Mouse (Mus musculus) liver, embryonic 11.5 days (tissue): Measurements from ENCODE around the gene Mamdc2. TPM values are rescaled to one million over a fixed set of nuclear protein-coding genes. Genes with fewer than 3 reads are reported as not detected.

ENCODE experiments used
- polyA plus RNA-seq: library from polyadenylated mRNA; unstranded; fragments of >200 nt; fragmentation: Nextera tagmentation; extraction: Ambion mirVana; gene quantifications from 2 replicates; pipeline ENCODE4 v1.2.1, GENCODE M21; 2014

The Mamdc2 gene
- polyA plus RNA-seq, 1 experiment from 2014 or later, result 0.29 TPM

Other genes with a start within 250 kb of the Mamdc2 start
- 32.4 and 33.9 TPM in 2 replicates for gene Smc5, start 174.5 kb downstream of the Mamdc2 start, polyA plus RNA-seq
- not detected in 2 replicates for gene 1700028P14Rik, start 204.4 kb upstream of the Mamdc2 start, polyA plus RNA-seq
- 5.8 and 8.0 TPM in 2 replicates for gene Ptar1, start 239.0 kb upstream of the Mamdc2 start, polyA plus RNA-seq